Comparison of ENCODE assay signal across 9 mouse cellular contexts in the genomic region with DNA sequence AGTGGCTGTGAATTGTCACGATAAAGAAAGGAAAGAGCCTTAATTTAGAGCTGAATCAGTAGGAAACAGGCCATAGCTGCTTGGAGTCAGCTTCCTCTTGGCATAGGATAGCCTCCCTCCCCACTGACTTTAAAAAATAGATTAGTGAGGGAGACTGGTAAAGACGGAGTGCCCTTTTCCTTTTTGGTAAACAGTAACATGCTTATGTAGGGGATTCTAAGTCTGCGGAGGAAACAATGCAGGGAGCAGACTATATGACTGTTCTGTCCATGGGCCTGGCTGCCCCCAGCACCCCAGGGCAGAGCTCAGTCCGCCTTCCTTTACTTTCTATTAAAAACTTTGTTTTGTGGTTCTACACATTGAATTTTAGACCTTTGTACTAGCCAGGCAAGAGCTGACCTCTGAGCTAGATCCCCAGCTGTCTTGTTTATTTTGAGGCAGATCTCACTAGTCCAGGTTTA. TPM values are rescaled to one million over a fixed set of nuclear protein-coding genes. Genes with fewer than 3 reads are reported as not detected.
DNase-seq lines count a peak whose midpoint lies in the region; ATAC-seq and TF ChIP-seq lines count a peak whose summit lies in the region.
"Had no signal": no experiment of that assay in that cellular context is flagged by ENCODE, and none has a peak within 500 bp of the region (broad histone marks: within the 10 kb centered on the region; RNA-seq: fewer than 3 reads in every experiment).

No protein-coding gene starts in this region.

- peak; percentile 85 for ATAC-seq in liver, postnatal 0 days
- no peak for ATAC-seq in hindbrain, embryonic 13.5 days (ENCODE audit: low FRiP score)

- intact Hi-C loops in left cerebral cortex, postnatal 14 days (cut with DNase I), result no loop called here

- peaks cover 89% of the 10 kb centered on the region for H3K36me3 ChIP-seq in heart, embryonic 10.5 days
- peaks cover 14% of the 10 kb centered on the region for H3K36me3 ChIP-seq in liver, postnatal 0 days (replicated peaks; ENCODE audit: insufficient read depth, low read length)
- H3K36me3 ChIP-seq in hindbrain, embryonic 13.5 days, result peaks cover 75% of the 10 kb centered on the region

- H3K9me3 ChIP-seq in heart, embryonic 10.5 days, result no peaks in the 10 kb centered on the region
- H3K9me3 ChIP-seq in liver, postnatal 0 days (ENCODE audit: low read length), result no peaks in the 10 kb centered on the region
- no peaks in the 10 kb centered on the region for H3K9me3 ChIP-seq in hindbrain, embryonic 13.5 days

- H3K27me3 ChIP-seq in heart, embryonic 10.5 days (ENCODE audit: insufficient read depth, poor library complexity, severe bottlenecking), result no peaks in the 10 kb centered on the region
- H3K27me3 ChIP-seq in liver, postnatal 0 days (ENCODE audit: insufficient read depth, low read length), result no peaks in the 10 kb centered on the region
- H3K27me3 ChIP-seq in hindbrain, embryonic 13.5 days, result no peaks in the 10 kb centered on the region

- no peak for DNase-seq in layer of hippocampus, adult 2 months (ENCODE audit: low spot score in 2 of 2)
- DNase-seq in layer of hippocampus, postnatal 25 days (ENCODE audit: extremely low spot score in 1 of 2, low spot score in 1 of 2), result no peak
- DNase-seq in heart, embryonic 10.5 days (ENCODE audit: low spot score), result peak; percentile 66
- DNase-seq in kidney, adult 9 months, result peak; percentile 80
- DNase-seq in liver, postnatal 0 days, result no peak
- DNase-seq in left cerebral cortex, postnatal 14 days (ENCODE audit: low spot score in 2 of 2), result no peak
- DNase-seq in cerebellum, adult 9-10 months, result no peak
- DNase-seq: right cerebral cortex, postnatal 14 days had no signal

- peak; percentile 55 for TF ChIP-seq EP300 in liver, postnatal 0 days (IDR thresholded peaks at IDR 0.05; ENCODE audit: low read depth)

- H3K4me1 ChIP-seq in heart, embryonic 10.5 days, result no peaks in the 10 kb centered on the region; the same call in 1 of the 2 replicates
- peaks cover 39% of the 10 kb centered on the region for H3K4me1 ChIP-seq in liver, postnatal 0 days (ENCODE audit: insufficient read depth)
- H3K4me1 ChIP-seq in hindbrain, embryonic 13.5 days (replicated peaks), result peaks cover 13% of the 10 kb centered on the region; the same call in 1 of the 2 replicates

- no peak overlapping the region for H3K4me3 ChIP-seq in layer of hippocampus, adult 2 months
- H3K4me3 ChIP-seq in heart, embryonic 10.5 days, result no peak overlapping the region
- no peak overlapping the region for H3K4me3 ChIP-seq in liver, postnatal 0 days (ENCODE audit: low read depth, low read length)
- H3K4me3 ChIP-seq in hindbrain, embryonic 13.5 days, result no peak overlapping the region

- WGBS in heart, embryonic 10.5 days, result 62% methylated on average over 4 of the region's 4 CpGs
- WGBS in liver, postnatal 0 days (ENCODE audit: insufficient replicate concordance), result 33% methylated on average over 4 of the region's 4 CpGs
- WGBS in hindbrain, embryonic 13.5 days, result 82% methylated on average over 4 of the region's 4 CpGs

- H3K9ac ChIP-seq in liver, postnatal 0 days (replicated peaks), result 0 out of 2 replicates have a peak overlapping the region, but pooled peaks have one; percentile 27
- no peak overlapping the region for H3K9ac ChIP-seq in hindbrain, embryonic 13.5 days

- H3K4me2 ChIP-seq in liver, postnatal 0 days (ENCODE audit: low read depth, low read length), result 0 out of 2 replicates have a peak overlapping the region, but pooled peaks have one; percentile 10
- no peak overlapping the region for H3K4me2 ChIP-seq in hindbrain, embryonic 13.5 days

- H3K27ac ChIP-seq in layer of hippocampus, adult 2 months, result peak overlapping the region; percentile 32; the same call in 1 of the 2 replicates
- H3K27ac ChIP-seq in heart, embryonic 10.5 days, result no peak overlapping the region
- peak overlapping the region; percentile 86 for H3K27ac ChIP-seq in liver, postnatal 0 days (ENCODE audit: low read depth)
- no peak overlapping the region for H3K27ac ChIP-seq in hindbrain, embryonic 13.5 days

- no peak for TF ChIP-seq CTCF in layer of hippocampus, adult 2 months (conservative IDR thresholded peaks at IDR 0.05)
- TF ChIP-seq CTCF in liver, postnatal 0 days (IDR thresholded peaks at IDR 0.05; ENCODE audit: low read depth), result no peak

RNA-seq across cellular contexts. Expression of a gene that starts 56.4 kb away (rescaled TPM):
- 10 to 100 TPM; 29.0 to 34.8 TPM for total RNA-seq in layer of hippocampus, adult 2 months (2021)
- total RNA-seq in layer of hippocampus, postnatal 25 days (2021), result 10 to 100 TPM; 26.4 to 29.3 TPM
- 81.2 and 99.9 TPM in 2 replicates for polyA plus RNA-seq in heart, embryonic 10.5 days (2016; fragmentation: Nextera tagmentation; extraction: Ambion mirVana)
- 29.1 and 29.9 TPM in 2 replicates for polyA plus RNA-seq in liver, postnatal 0 days (2015; fragmentation: Nextera tagmentation; extraction: Ambion mirVana)
- 10 to 100 TPM; 20.5 to 22.8 TPM for total RNA-seq in left cerebral cortex, postnatal 14 days (2021)
- polyA plus RNA-seq in hindbrain, embryonic 13.5 days (2015; fragmentation: Nextera tagmentation; extraction: Ambion mirVana), result 88.0 and 88.8 TPM in 2 replicates

RNA-seq across cellular contexts. Expression of a gene that starts 58.4 kb away (rescaled TPM):
- total RNA-seq in layer of hippocampus, adult 2 months (2021), result 1 to 10 TPM; 1.7 to 1.9 TPM
- total RNA-seq in layer of hippocampus, postnatal 25 days (2021), result 1 to 10 TPM; 1.8 TPM
- 8.2 and 11.2 TPM in 2 replicates for polyA plus RNA-seq in heart, embryonic 10.5 days (2016; fragmentation: Nextera tagmentation; extraction: Ambion mirVana)
- polyA plus RNA-seq in liver, postnatal 0 days (2015; fragmentation: Nextera tagmentation; extraction: Ambion mirVana), result 12.2 and 12.9 TPM in 2 replicates
- total RNA-seq in left cerebral cortex, postnatal 14 days (2021), result 1 to 10 TPM; 1.7 to 1.8 TPM
- 6.8 and 7.0 TPM in 2 replicates for polyA plus RNA-seq in hindbrain, embryonic 13.5 days (2015; fragmentation: Nextera tagmentation; extraction: Ambion mirVana)

Comparison
In these comparisons a context has a peak if more than half of its experiments do, and no peak if none do; other contexts are left out.
1. DNase-seq: peak in heart, embryonic 10.5 days (single experiment) and kidney, adult 9 months (single experiment); none in layer of hippocampus, adult 2 months (0 of 2), layer of hippocampus, postnatal 25 days (0 of 2), liver, postnatal 0 days (single experiment), left cerebral cortex, postnatal 14 days (0 of 2) and cerebellum, adult 9-10 months (single experiment).
2. H3K27ac ChIP-seq: peak in layer of hippocampus, adult 2 months (single experiment) and liver, postnatal 0 days (single experiment); none in heart, embryonic 10.5 days (single experiment) and hindbrain, embryonic 13.5 days (single experiment).